Mouse (Mus musculus): ENCODE results near the gene Pgd. TPM values are rescaled to one million over a fixed set of nuclear protein-coding genes. Genes with fewer than 3 reads are reported as not detected.
"Not testable (repeated sequence)": the region's sequence is repeated elsewhere in the genome, so short reads cannot be mapped to it uniquely, and the experiment has no call there.

The Pgd gene
- polyA plus RNA-seq, 1 experiment from 2014 or later = 69.3 TPM

GRCm38 (mm10) chr4:149173661-149174060, 7.1 kb upstream of the Pgd start:
- ATAC-seq (ENCODE audit: insufficient number of reproducible peaks, insufficient read depth, low FRiP score, low read depth) = no peak
- no peaks in the 10 kb centered on the region for H3K36me3 ChIP-seq (ENCODE audit: control insufficient read depth, insufficient read depth, low read length)
- 88% methylated on average over 6 of the region's 6 CpGs for WGBS
- no peak overlapping the region for H3K9ac ChIP-seq (replicated peaks; ENCODE audit: low read depth, low read length)
- no peaks in the 10 kb centered on the region for H3K9me3 ChIP-seq (ENCODE audit: control insufficient read depth, low read depth, low read length)
- 0 out of 2 replicates have a peak, but pooled peaks cover 2% of the 10 kb centered on the region for H3K4me1 ChIP-seq (ENCODE audit: control insufficient read depth, insufficient read depth, low read length)
- no peak overlapping the region for H3K4me2 ChIP-seq (replicated peaks; ENCODE audit: low read depth, low read length)
- no peaks in the 10 kb centered on the region for H3K27me3 ChIP-seq (ENCODE audit: control insufficient read depth, insufficient read depth, low read length)
- no peak overlapping the region for H3K27ac ChIP-seq (ENCODE audit: low read length)
- no peak overlapping the region for H3K4me3 ChIP-seq (ENCODE audit: low read depth, low read length)

- H3K4me3 ChIP-seq (ENCODE audit: low read depth, low read length) = no peak overlapping the region
- no peak overlapping the region for H3K4me2 ChIP-seq (replicated peaks; ENCODE audit: low read depth, low read length)
- no peak for ATAC-seq (ENCODE audit: insufficient number of reproducible peaks, insufficient read depth, low FRiP score, low read depth)
- no peak overlapping the region for H3K9ac ChIP-seq (replicated peaks; ENCODE audit: low read depth, low read length)
- H3K27me3 ChIP-seq (ENCODE audit: control insufficient read depth, insufficient read depth, low read length) = no peaks in the 10 kb centered on the region
- peak overlapping the region; percentile 29; the same call in 1 of the 2 replicates for H3K27ac ChIP-seq (ENCODE audit: low read length)
- no peaks in the 10 kb centered on the region for H3K9me3 ChIP-seq (ENCODE audit: control insufficient read depth, low read depth, low read length)
- H3K36me3 ChIP-seq (ENCODE audit: control insufficient read depth, insufficient read depth, low read length) = no peaks in the 10 kb centered on the region
- 0 out of 2 replicates have a peak, but pooled peaks cover 2% of the 10 kb centered on the region for H3K4me1 ChIP-seq (ENCODE audit: control insufficient read depth, insufficient read depth, low read length)
- WGBS = 61% methylated on average over 2 of the region's 2 CpGs
Observed at GRCm38 (mm10) chr4:149172666-149173065, 6.1 kb upstream of the Pgd start.

GRCm38 (mm10) chr4:149172083-149172482, 5.5 kb upstream of the Pgd start:
- H3K4me3 ChIP-seq (ENCODE audit: low read depth, low read length) = no peak overlapping the region
- 0 out of 2 replicates have a peak, but pooled peaks cover 2% of the 10 kb centered on the region for H3K4me1 ChIP-seq (ENCODE audit: control insufficient read depth, insufficient read depth, low read length)
- ATAC-seq (ENCODE audit: insufficient number of reproducible peaks, insufficient read depth, low FRiP score, low read depth) = no peak
- H3K36me3 ChIP-seq (ENCODE audit: control insufficient read depth, insufficient read depth, low read length) = no peaks in the 10 kb centered on the region
- no peaks in the 10 kb centered on the region for H3K9me3 ChIP-seq (ENCODE audit: control insufficient read depth, low read depth, low read length)
- WGBS = 81% methylated on average over 5 of the region's 5 CpGs
- H3K4me2 ChIP-seq (replicated peaks; ENCODE audit: low read depth, low read length) = no peak overlapping the region
- peak overlapping the region; percentile 29; the same call in 1 of the 2 replicates for H3K27ac ChIP-seq (ENCODE audit: low read length)
- no peaks in the 10 kb centered on the region for H3K27me3 ChIP-seq (ENCODE audit: control insufficient read depth, insufficient read depth, low read length)
- no peak overlapping the region for H3K9ac ChIP-seq (replicated peaks; ENCODE audit: low read depth, low read length)

- ATAC-seq (ENCODE audit: insufficient number of reproducible peaks, insufficient read depth, low FRiP score, low read depth) = no peak
- 57% methylated on average over 5 of the region's 5 CpGs for WGBS
- H3K4me3 ChIP-seq (ENCODE audit: low read depth, low read length) = no peak overlapping the region
Observed at GRCm38 (mm10) chr4:149171581-149171981, 5.0 kb upstream of the Pgd start.

GRCm38 (mm10) chr4:149170394-149170931, 3.9 kb upstream of the Pgd start:
- Histone ChIP-seq H3K27me3 (ENCODE audit: control insufficient read depth, insufficient read depth, low read length) (no peaks in the 10 kb centered on the region), H3K4me1 (ENCODE audit: control insufficient read depth, insufficient read depth, low read length) (0 out of 2 replicates have a peak, but pooled peaks cover 2% of the 10 kb centered on the region), H3K27ac (ENCODE audit: low read length) (peak overlapping the region; percentile 76), H3K9ac (replicated peaks; ENCODE audit: low read depth, low read length) (no peak overlapping the region), H3K4me2 (replicated peaks; ENCODE audit: low read depth, low read length) (no peak overlapping the region), H3K36me3 (ENCODE audit: control insufficient read depth, insufficient read depth, low read length) (no peaks in the 10 kb centered on the region), H3K9me3 (ENCODE audit: control insufficient read depth, low read depth, low read length) (no peaks in the 10 kb centered on the region), H3K4me3 (ENCODE audit: low read depth, low read length) (no peak overlapping the region)
- 44% methylated on average over 7 of the region's 7 CpGs for WGBS
- no peak for ATAC-seq (ENCODE audit: insufficient number of reproducible peaks, insufficient read depth, low FRiP score, low read depth)

More at GRCm38 (mm10) chr4:149171581-149171981, 5.0 kb upstream of the Pgd start:
- no peaks in the 10 kb centered on the region for H3K27me3 ChIP-seq (ENCODE audit: control insufficient read depth, insufficient read depth, low read length)
- no peak overlapping the region for H3K9ac ChIP-seq (replicated peaks; ENCODE audit: low read depth, low read length)
- 0 out of 2 replicates have a peak, but pooled peaks cover 2% of the 10 kb centered on the region for H3K4me1 ChIP-seq (ENCODE audit: control insufficient read depth, insufficient read depth, low read length)
- no peaks in the 10 kb centered on the region for H3K36me3 ChIP-seq (ENCODE audit: control insufficient read depth, insufficient read depth, low read length)
- no peak overlapping the region for H3K4me2 ChIP-seq (replicated peaks; ENCODE audit: low read depth, low read length)
- peak overlapping the region; percentile 27; the same call in 1 of the 2 replicates for H3K27ac ChIP-seq (ENCODE audit: low read length)
- H3K9me3 ChIP-seq (ENCODE audit: control insufficient read depth, low read depth, low read length) = no peaks in the 10 kb centered on the region

GRCm38 (mm10) chr4:149169926-149170325, 3.4 kb upstream of the Pgd start:
- not testable (repeated sequence) for H3K9me3 ChIP-seq (ENCODE audit: control insufficient read depth, low read depth, low read length); H3K4me3 ChIP-seq (ENCODE audit: low read depth, low read length); ATAC-seq (ENCODE audit: insufficient number of reproducible peaks, insufficient read depth, low FRiP score, low read depth); H3K4me2 ChIP-seq (replicated peaks; ENCODE audit: low read depth, low read length); H3K36me3 ChIP-seq (ENCODE audit: control insufficient read depth, insufficient read depth, low read length); H3K9ac ChIP-seq (replicated peaks; ENCODE audit: low read depth, low read length); H3K27me3 ChIP-seq (ENCODE audit: control insufficient read depth, insufficient read depth, low read length); H3K4me1 ChIP-seq (ENCODE audit: control insufficient read depth, insufficient read depth, low read length)
- 75% methylated on average over 7 of the region's 8 CpGs for WGBS
- peak overlapping the region; percentile 76 for H3K27ac ChIP-seq (ENCODE audit: low read length)

GRCm38 (mm10) chr4:149168016-149168415, 1.4 kb upstream of the Pgd start:
- H3K9ac ChIP-seq (replicated peaks; ENCODE audit: low read depth, low read length) = no peak overlapping the region
- H3K4me3 ChIP-seq (ENCODE audit: low read depth, low read length) = peak overlapping the region; percentile 85; the same call in 1 of the 2 replicates
- H3K9me3 ChIP-seq (ENCODE audit: control insufficient read depth, low read depth, low read length) = no peaks in the 10 kb centered on the region
- H3K4me1 ChIP-seq (ENCODE audit: control insufficient read depth, insufficient read depth, low read length) = 0 out of 2 replicates have a peak, but pooled peaks cover 2% of the 10 kb centered on the region
- H3K27me3 ChIP-seq (ENCODE audit: control insufficient read depth, insufficient read depth, low read length) = no peaks in the 10 kb centered on the region
- 74% methylated on average over 2 of the region's 2 CpGs for WGBS
- H3K27ac ChIP-seq (ENCODE audit: low read length) = no peak overlapping the region
- peak overlapping the region; percentile 83; the same call in 1 of the 2 replicates for H3K4me2 ChIP-seq (replicated peaks; ENCODE audit: low read depth, low read length)
- H3K36me3 ChIP-seq (ENCODE audit: control insufficient read depth, insufficient read depth, low read length) = no peaks in the 10 kb centered on the region; the same call in 1 of the 2 replicates
- ATAC-seq (ENCODE audit: insufficient number of reproducible peaks, insufficient read depth, low FRiP score, low read depth) = no peak

GRCm38 (mm10) chr4:149166957-149167611, 513 bp upstream of the Pgd start:
- ATAC-seq (ENCODE audit: insufficient number of reproducible peaks, insufficient read depth, low FRiP score, low read depth) = peak; percentile 14; the same call in 1 of the 2 replicates
- under 1% methylated on average over 27 of the region's 27 CpGs for whole genome bisulfite sequencing
- peaks cover 5% of the 10 kb centered on the region; the same call in 1 of the 2 replicates for H3K36me3 ChIP-seq (ENCODE audit: control insufficient read depth, insufficient read depth, low read length)
- H3K9ac ChIP-seq (replicated peaks; ENCODE audit: low read depth, low read length) = peak overlapping the region; percentile 89
- H3K27ac ChIP-seq (ENCODE audit: low read length) = peak overlapping the region; percentile 91
- no peaks in the 10 kb centered on the region for H3K27me3 ChIP-seq (ENCODE audit: control insufficient read depth, insufficient read depth, low read length)
- peak overlapping the region; percentile 83 for H3K4me2 ChIP-seq (replicated peaks; ENCODE audit: low read depth, low read length)
- peak overlapping the region; percentile 85 for H3K4me3 ChIP-seq (ENCODE audit: low read depth, low read length)
- no peaks in the 10 kb centered on the region for H3K4me1 ChIP-seq (ENCODE audit: control insufficient read depth, insufficient read depth, low read length)
- no peaks in the 10 kb centered on the region for H3K9me3 ChIP-seq (ENCODE audit: control insufficient read depth, low read depth, low read length)
